Mouse (Mus musculus) urinary bladder, postnatal 36 days (tissue): ENCODE data around the gene Edn3.
A peak's percentile ranks its signal among the peaks of the same experiment; 100 is the strongest.

Source experiments
- DNase-seq, 2 experiments: peaks; one replicate each; pipeline ENCODE4 v3.0.0; 2022; ENCODE audit warnings: low spot score in 2 of 2, mixed read lengths in 1 of 2

The Edn3 gene

GRCm38 (mm10) chr2:174796998-174797397, 36.6 kb downstream of the Edn3 start:
- DNase-seq: no peak

DNA sequence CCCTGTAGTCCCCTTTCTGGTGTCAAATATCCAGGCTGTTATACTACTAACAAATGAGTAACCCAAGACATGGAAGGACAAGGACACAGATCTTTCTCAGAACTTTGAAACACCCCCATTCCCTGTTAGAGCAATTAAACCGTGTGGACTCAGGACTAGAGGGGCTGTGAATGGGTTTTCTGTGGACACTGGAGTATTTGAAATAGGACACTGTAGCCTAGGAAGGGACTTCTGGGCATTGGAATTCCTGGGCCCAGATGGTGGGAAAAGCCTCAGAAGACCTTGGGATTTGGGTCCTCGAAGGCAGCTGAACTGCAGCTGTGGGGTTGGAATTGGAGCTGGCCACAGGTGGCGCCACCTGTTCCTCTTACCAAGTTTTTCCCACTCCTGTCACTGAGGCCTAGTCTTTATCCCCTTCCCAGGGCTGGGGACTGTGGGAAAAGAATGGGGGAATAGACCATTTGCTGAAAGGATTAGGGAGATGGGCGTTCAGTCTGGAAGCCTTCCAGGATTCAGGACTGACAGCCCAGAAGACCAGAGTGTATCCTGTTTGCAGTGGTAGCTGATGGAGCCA, 37.2 kb downstream of the Edn3 start:
- no peak for DNase-seq

DNA sequence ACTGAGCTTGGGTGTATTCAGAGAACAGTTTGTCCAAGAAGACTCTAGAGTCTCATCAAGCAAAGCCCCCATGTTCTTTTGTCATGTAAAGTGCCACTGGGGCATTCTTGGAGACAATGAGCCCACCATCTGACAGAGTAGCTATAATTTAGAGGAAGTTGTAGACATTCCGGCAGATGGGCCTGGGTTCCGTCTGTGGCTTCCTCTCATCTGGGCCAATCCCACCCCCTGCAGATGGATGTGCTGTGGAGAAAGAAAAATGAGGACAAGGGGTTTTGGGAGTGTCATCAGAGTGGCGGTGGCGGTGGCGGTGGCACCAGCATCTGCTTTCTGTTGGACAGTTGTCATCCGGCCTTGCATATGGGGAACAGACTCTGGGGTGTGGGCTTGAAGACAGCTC, 42.0 kb downstream of the Edn3 start:
- no peak for DNase-seq

DNA sequence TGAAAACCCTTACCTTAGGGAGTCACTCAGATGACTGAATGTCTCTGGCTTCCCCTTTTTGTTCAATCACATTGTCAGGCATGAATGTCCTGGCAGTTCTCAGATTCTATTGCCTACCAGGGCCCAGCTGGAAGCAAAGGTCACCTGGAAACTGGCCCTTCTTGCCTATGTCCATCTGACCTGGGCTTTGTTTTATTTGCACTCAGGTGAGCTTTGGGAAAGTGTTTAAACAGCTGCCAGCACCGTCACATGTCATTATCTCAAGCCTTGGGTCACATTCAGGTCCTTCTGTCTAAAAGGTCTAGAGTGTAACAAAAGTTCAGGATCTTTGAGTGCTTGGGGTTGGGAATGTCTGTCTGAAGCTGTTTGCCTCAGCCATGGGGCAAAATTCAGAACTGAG, 43.2 kb downstream of the Edn3 start:
- DNase-seq: no peak

DNA sequence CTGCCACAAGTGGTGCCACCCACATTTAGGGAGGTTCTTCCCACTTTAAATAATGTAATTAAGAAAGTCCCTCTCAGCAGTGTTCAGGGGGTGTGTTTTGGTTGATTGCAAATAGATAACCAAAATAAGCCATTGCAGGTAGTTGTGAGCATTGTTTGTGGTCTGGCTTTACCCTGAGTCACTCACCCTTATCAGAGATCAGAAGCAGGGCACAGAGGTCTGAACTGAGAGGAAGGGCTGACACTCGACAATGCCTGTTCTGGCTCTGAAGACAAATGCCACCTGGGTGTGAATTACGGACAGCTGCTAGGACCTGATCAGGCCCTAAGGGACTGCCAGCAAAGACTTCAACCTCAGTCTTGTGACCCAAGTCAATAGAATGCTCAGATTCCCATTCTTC, 47.5 kb downstream of the Edn3 start:
- DNase-seq: peak in 1 of 2 experiments; percentile 1

- no peak for DNase-seq
Observed at GRCm38 (mm10) chr2:174809296-174809695, 48.9 kb downstream of the Edn3 start.

- no peak for DNase-seq
Observed at GRCm38 (mm10) chr2:174813306-174813705, 52.9 kb downstream of the Edn3 start.

DNA sequence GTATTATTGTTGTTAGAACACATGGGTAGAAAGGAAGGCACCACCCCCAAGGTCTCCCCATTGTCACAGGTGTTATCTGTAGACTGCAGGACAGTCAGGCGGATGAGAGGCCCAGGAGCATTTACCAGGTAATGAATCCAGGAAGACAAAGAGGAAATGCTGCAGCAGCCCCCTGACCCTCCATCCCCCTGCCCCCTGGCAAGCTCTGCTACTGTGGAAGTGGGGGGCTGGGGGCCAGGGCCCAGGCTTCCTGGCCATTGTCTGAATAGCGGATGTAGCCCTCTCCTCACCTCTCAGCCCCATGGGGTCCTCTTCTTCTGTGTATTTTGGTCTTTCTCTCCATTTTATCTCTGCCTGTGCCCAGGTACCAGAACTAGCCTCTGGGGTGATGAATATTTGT, 55.7 kb downstream of the Edn3 start:
- no peak for DNase-seq

- no peak for DNase-seq
Observed at GRCm38 (mm10) chr2:174820286-174820685, 59.9 kb downstream of the Edn3 start.

DNA sequence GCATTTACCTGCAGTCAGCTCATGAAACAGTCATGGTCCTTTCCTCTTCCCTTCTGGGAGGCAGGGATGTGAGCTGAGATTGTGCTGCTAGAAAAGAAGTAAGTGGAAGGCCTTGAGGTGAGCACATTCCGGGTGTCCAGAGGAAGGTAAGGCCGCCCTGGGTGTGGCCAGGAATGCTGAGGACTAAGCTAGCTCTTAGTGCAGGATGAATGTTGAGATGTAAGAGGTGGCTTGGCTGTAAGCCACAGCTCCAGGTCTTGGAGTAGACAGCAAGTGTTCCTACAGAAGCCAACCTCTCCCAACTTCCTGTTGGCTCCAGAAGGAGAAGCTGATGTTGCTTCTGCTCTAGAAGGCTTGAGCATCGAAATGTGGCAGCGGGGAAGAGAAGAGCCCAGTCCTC, 67.4 kb downstream of the Edn3 start:
- DNase-seq: no peak

DNA sequence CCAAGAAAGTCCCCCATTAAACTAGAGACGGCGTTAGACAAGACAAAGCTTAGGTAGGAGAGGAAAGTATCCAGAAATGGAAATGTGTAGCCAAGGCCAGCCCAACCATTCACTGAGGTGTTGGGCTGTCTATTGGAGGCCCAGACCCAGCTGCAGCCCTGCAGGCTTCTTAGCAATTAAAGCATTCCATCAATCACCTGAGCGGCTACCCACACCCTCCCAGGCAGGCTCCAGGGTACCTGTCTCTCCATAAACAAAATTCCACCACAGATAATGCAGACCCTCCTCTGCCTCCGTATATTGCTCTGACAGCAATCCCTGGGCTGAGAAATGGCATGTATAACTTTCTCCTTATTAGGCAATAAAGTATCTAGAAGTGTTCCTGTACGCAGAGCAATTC, 73.2 kb downstream of the Edn3 start:
- DNase-seq: no peak
